Mouse (Mus musculus) left cerebral cortex, adult 8-10 months (tissue): ENCODE results near the gene Cherp. TPM values are rescaled to one million over a fixed set of nuclear protein-coding genes. Genes with fewer than 3 reads are reported as not detected.

Source experiments
- DNase-seq, 2 experiments: peaks; one replicate each; pipeline ENCODE4 v3.0.0; 2022; ENCODE audit warnings: low spot score in 2 of 2
- total RNA-seq, 4 experiments: library from RNA; stranded (reverse); gene quantifications; 2 replicates each; pipeline ENCODE4 v1.2.4; 2022

The Cherp gene
- total RNA-seq, 4 experiments from 2014 or later = 63.2 to 75.2 (median 67.6) TPM

DNA sequence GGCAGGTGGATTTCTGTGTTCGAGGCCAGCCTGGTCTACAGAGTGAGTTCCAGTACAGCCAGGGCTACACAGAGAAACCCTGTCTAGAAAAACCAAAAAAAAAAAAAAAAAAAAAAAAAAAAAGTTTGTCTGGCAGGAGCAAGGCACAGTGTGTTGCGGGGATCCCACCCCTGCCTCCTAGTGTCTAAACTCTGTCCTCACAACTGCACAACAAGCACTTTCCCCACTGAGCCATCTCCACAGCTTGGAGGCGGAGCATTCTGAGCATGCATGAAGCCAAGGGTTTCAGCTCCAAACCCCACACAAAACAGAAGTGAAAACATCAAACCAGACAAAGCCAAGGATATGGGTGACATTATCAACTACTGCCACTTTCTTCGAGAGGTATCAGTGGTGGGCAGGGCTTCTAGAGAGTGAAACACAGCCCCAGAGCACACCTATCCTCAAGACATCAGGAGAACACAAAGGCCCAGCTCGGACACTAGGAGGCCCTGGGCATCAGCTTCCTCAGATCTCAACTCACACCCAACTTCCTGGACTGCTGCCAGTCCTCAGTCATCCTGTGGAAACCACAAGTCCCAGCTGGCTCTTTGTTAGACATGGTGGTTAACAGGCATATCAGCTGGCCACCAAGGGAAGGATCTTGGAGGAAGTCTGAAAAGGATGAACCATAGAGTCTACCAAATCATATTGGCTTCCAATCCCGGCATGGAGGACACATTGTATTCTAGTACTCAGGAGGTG is 10.6 kb upstream of the Cherp start:
- no peak for DNase-seq

DNA sequence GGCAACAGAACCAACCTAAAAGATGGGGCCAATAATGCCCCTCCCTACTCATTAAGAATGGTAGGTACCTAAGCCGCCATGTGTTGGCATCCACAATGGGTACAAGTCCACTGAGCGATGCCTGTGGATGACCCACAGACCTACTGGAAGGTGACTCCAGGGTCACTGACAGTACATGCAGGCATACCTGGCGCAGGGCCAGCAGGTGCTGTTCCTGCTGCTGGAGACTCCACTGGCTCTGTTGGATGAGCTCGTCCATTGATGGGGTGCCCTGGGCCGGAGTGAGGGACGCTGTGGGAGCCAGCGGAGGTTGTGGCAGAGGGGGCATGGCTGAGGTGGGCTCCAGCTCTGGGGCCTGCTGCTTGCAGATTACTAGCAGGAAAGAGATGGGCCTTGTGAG is 4.3 kb downstream of the Cherp start:
- DNase-seq = no peak

DNA sequence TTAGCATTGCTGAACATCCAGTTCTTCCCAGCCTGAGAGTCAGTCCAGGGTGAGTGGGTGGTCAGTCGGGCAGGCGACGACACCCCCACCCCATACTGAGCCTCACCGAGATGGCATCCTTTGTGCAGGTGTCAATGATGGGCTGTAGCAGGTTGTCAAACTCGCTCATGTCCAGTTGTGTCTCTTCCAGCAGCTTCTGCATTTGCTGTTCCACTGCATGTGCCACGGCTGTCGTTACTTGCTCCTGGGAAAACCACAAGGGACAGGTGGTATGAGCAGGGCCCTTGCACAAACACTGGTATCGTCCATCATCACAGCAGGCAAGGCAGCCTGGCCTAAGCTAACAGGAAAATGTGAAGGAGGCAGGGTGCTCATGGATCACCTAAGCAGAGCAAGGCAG is 5.0 kb downstream of the Cherp start:
- no peak for DNase-seq

DNA sequence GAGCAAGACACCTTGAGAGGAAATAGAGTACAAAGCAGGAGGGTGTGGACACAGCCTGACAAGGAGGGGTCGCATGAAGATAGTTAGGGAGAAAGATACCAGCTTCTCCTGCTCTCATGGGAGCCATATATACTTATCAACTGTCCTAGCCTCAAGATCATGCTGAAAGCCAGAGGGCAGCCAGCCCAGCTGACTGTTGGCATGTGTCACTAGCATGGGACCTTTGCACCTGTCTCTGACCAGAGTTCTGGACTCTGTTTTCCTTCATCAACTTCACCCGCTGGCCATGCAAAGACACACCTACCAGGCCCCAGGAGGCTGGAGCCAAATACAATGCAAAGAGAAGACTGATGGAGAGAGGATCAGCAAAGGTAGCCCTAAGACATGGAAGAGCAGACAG is 5.8 kb downstream of the Cherp start:
- DNase-seq = no peak

DNA sequence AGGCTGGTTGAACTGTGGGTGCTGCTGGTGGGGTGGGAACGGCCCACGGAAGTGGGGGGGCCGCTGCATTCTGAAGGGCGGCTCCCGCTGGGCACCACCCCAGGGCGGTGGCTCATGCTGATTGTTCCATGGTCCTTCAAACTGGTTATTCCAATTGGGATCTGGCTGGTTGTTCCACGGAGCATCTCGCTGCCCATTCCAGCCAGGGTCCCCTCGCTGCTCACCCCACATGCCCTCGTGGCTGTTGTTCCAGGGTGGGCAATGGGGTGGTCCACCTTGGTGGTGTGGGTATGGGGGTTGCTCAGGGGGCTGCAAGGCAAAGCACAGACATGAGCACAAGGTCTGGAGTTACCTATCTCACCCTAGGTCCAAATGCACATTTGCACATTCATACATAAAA is 10.8 kb downstream of the Cherp start:
- DNase-seq = no peak

DNA sequence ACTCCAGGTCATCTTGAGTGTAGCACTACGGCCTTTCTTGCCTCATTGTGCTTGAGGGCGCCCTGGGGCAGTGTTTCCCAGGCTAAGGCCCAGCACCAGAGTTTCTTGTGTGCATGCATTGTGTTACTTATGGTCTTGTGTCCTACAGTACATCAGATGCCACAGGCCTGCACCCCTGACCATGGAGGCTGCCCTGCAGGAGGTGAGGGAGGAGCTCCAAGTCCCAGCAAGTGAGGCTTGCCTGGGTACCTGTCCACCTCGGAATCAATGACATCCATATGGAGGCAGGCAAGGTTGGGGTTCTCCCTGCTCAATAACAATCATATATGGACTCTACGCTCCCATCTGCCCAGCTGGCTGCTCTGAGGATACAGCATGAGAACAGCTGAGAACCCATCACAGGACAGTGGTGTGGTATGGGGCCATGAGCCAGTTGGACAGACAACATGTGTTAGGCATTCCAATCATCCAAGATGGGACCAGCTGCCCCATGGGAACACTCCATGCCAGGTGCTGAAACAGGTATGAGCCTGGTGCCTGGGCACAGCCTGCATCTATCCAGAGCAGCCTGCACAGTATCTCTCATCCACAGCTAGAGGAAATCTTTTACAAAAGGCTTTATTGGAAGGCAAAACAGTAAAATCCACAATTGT is 15.0 kb downstream of the Cherp start:
- no peak for DNase-seq

DNA sequence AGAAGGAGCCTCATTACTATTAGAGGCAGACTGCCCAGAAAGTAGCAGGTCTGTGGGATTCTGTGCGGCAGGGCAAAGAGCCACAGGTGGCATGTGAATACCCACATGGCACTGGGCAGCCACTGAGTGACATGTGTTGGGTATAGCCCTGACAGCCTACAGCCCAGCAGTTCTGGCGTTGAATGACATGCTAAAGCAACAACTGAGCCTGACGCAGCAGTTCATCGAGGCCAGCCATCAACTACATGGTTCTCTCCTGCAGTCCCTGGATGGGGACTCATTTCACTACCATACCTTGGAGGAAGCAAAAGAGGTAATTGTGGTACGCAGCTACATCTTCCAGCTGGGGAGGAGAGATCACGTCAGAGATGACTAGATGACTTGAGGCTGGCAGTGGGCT is 16.6 kb downstream of the Cherp start:
- no peak for DNase-seq

DNA sequence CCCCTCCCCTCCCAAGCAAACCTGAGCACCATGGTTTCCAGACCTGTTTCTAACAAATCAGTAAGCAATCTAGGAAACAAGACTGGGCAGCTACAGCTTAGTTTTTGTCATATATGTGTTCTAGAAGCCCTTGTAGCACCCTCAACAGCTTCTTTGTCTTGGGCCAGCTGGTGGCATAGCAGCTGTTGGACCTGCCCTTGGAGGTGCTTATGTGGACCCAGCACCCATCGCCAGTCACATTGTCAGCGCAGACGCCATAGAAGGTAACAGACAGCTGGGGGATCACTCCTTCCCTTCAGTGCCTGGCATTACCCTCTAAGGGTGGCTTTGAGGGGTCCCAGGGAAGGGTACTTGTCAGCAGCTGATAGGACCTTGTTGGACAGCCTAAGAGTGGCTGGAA is 17.2 kb downstream of the Cherp start:
- no peak for DNase-seq

DNA sequence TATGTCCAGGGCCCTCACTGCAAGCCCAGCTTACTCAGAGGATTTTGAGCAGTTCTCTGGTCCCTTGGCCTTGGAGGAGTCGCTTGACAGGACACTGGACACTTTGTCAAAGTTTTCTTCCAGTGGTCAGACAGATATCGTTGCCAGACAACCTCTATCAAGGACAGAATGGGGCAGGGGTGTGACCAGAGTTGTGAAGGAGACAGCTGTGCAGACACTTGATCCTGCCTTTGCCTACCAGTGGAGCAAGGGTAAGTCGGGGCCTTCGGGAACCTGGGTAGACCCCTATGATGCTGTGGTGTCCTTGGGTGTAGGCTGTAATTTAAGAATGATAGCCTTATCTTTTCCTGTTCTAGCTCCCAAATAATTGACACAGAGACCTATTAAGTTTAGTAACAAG is 19.7 kb downstream of the Cherp start:
- no peak for DNase-seq

DNA sequence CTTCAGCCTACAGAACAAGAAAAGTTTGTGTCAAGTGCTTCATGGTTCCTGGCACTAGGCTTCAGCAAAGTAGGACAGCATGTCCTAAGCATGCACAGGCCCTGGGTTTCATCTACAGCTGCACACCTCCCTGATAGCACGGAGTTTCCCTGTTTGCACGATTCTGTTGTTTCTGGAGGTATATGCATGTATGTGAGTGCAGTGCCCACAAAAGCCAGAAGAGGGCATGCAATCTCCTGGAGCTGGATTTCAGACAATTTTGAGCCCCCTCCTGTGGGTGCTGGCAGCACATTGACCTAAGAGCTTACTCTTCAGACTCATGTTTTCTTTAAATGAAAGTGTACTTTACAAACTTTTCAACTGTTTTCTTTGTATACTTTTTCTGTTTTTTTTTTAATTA is 21.1 kb downstream of the Cherp start:
- no peak for DNase-seq

DNA sequence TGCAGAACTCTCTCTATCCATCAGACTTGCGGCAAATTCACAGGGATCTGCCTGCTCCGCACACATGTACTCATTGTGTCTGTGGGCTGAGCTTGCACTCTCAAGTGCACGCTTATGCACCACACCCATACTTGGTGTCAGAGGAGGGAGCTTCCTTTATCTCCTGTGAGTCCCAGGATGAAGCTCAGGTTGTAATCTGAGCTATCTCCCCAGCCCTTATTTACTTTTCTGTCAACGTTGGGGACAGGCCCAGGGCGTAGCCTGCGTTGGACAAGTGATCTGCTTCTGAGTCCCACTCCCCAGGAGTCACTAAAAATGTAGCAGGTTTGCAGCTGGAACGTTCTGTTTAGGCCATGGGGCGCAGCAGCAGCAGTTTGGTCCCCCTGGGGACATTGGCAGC is 23.5 kb downstream of the Cherp start:
- no peak for DNase-seq

DNA sequence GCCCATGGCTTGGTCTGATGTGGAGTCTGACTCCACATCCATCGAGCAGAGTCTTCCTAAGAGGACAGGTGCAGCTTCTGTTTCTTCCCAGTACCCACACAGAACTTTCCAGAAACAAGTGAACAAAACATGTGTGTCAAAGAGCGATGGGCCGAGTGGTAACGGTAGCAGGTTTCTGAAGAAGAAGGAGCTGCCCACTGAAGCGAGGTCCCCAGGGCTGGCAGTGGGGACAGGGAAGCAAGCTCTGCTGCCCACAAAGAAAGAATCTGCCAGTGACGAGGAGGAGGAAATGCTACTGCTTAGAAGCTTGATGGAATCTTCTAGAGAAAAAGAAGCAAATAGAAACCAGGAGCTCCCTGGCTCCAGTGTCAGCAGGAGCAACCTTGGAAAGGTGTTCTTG is 30.0 kb downstream of the Cherp start:
- no peak for DNase-seq

DNA sequence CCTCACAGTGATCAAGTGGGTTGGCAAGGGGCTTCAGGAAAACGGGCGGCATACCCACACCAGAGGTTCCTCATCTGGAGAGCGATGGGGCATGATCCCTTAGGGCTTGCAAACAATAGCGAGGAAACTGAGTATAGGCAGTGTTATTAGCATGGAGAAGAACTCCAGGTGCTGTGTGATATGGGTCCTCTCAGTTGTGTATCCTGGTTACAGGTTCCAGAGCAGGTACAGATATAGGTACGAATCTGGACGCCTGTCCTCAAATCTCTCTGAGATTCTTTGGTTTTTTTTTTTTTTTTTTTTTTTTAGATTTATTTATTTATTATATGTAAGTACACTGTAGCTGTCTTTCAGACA is 31.1 kb downstream of the Cherp start:
- no peak for DNase-seq

DNA sequence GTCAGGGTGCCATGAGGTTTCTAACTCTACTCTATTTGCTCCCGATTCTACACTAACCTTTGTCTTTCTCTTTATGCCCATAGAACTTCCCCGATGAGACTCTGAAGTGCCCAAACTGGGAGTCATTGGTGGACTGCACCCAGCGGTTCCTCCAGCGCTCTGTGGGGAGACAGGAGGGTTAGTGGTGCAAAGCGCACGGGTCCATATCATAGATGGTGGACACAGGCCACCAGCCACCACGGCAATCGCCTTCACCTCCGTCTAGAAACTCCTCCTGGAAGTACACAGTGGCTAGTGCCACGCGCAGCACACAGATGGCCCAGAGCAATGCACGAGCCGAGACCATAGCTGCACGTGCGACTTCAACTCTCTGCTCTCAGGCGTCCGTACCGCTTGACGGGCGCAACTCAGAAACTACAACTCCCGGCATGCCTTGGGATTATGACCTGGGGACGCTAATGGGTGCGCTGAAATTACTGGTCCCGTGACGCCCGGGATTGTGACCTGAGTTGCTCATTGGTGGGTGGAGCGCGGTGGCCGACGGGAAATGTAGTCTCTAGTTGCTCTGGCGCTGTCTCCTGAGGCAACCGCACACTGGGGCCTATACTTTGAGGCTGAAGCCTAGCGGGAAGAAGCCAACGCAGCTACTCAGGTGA is 31.6 kb downstream of the Cherp start, which contains the start of the genes Calr3 and 1700030K09Rik:
Gene Calr3, minus strand, starts transcription at position 533 of the 656 bp plus-strand sequence.
Gene 1700030K09Rik, plus strand, starts transcription at position 543 of the 656 bp plus-strand sequence.
- DNase-seq = peak; percentile 95 to 98

DNA sequence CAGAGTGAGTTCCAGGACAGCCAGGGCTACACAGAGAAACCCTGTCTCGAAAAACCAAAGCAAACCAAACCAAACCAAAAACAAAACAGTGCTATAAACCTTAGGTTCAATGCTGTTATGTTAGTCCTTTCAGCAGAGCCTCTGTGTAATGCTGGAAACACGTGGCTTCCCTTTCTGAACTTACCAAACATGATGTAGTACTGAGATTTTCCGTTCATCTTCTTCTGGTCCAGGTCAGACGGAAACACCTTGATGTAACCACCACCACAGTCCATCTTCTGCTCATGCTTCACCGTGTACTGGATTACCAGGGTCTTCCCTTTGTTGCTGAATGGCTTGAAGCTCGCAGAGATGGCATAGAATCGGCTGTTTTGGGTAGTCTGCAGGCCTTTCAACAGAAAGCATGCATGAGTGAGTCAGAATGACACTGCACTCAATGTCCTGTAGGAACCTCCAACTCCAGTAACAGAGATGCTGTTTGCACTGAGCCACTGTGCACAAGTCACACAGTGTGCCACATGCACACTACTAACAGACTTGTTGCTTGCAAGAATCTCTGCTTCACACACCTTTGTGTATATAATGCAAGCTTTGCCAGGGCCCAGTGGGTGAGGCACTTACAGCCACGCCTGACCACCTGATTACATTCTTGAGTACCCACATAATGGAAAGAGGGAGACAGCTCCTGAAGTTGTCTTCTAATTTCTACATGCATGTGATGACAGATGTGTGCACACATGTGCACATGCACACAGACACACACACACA is 36.6 kb downstream of the Cherp start:
- no peak for DNase-seq

DNA sequence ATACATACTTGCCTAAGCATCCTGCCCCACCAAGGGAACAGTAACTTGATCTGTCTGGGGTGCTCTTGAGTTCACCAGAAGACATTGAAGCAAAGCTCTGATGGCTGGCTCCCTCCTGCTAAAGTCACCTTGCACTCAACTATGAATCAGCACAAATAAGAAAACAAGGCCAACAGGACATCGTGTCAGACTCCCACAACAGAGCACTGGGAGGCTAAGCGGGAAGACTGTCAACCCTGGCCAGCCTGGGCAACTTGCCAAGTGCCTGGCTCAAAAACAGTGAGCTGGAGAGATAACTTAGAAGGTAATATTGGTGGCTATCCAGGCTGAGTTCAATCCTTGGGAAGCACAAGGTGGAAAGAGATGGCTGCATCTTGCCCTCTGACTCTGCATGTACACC is 40.1 kb downstream of the Cherp start:
- DNase-seq = no peak

DNA sequence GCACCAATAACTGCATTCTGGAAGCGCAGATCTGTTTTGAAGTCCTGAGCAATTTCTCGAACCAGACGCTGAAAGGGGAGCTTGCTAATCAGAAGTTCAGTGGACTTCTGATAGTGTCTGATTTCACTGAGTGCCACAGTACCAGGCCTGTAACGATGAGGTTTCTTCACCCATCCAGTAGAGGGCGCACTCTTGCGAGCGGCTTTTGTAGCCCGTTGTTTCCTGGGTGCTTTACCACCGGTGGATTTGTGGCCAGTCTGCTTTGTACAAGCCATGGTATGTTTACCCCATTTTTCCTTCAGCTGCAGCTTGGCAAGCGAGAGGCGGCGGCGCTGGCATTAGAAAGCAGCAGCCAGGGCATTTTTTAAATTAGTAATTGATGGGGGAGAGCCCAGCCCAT is 45.4 kb downstream of the Cherp start:
- DNase-seq = no peak

DNA sequence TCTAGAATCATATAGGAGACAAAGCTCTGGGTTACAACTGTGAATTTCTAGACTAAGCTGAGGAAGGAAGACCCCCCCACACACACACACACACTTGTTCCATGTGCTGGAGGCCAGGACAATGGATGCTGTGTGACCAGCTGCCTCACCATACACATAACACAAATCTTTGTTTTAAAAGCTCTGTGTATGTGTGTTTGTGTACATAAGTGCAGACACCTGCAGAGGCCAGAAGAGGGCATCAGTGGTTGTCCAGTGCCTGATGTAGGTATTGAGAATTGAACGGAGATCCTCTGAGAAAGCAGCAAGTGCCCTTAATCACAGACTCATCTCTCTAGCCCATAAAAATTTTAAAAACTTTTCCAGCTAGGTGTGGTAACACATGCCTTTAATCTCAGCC is 52.1 kb downstream of the Cherp start:
- no peak for DNase-seq

DNA sequence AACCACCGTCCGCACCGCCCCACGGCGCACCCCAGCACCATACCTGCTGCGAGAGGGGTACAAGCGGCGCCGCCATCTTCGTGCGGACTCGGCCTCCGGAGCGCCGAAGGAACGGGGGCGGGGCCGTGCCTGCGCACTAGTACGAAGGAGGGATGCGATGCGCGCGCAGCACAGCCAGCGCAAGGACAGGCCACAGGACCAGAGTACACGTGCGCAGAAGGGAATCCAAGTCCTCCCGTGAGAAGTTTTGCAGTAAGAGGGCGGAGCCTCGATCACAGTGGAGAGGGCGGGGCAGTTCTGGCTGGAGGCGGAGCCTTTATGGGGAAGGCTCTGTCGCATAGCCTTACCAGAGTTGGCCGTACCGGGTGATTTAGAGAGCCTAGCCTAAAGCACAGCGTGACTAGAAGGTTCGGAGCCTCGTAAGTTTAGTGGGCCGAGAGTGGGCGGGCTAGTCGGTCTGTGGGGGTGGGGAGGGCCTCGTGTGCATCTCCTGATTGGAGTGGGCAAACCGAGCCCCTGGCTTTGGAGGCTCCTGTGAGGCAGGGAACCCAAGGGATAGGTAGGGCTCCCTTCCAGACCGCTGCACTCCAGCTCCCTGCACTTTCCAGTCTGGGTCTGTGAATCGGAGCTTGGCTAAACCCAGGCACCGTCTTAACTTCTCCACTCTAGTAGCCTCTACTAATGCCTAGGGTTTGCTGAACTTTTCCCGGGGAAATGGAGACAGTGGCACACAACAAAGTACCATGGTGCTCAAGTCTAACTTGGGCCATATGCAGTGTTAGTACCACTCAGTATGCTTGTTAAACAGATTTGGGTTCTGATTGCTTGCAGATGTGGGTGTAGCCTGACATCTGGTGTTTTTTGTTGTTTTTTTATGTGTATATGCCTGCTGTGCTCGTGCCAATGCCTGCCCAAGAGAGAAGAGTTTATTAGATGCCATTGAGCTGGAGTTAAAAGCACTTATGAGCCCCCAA is 53.4 kb downstream of the Cherp start, which contains the start of gene Eps15l1:
Gene Eps15l1, minus strand, starts transcription at position 99 of the 974 bp plus-strand sequence.
- DNase-seq = peak; percentile 92 to 99

DNA sequence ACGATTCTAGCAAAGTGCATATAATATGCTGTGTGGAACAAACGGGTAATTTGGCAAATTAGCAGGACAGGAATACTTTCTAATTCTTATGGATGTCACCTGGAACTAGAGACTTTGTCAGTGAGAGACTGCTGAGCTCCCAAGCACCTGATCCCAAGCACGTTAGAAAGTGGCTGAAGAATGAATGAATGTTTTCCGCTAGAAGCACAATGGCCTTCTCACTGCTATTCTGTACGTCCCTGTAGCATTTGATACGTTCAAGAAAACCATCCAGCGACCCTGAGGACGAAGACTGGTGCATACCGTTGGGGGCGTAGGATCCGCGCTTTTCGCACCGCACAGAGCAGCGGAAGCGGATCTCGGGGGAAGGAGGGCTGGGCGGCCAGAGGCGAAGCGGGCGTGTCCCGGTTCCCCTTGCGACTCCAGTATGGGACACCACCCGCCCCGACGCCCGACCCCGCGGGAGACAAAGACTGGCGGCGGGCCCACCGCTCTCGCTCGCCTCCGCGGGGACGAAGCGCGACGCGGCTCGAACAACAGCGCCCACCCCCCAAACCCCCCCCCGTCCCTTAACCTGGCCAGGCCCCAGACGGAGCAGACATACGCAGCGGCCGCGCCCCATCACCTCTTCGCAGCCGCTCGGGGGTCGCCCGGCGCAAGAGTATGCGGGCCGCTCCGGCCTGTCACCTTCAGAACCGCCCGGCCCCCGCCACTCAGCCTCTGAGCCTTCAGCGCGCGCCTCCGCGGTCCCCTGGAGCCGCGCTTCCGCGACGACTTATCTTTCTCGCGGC is 54.3 kb downstream of the Cherp start:
- DNase-seq = no peak
